Mouse (Mus musculus): ENCODE data around the gene Notch1.

Notch1 gene

DNA sequence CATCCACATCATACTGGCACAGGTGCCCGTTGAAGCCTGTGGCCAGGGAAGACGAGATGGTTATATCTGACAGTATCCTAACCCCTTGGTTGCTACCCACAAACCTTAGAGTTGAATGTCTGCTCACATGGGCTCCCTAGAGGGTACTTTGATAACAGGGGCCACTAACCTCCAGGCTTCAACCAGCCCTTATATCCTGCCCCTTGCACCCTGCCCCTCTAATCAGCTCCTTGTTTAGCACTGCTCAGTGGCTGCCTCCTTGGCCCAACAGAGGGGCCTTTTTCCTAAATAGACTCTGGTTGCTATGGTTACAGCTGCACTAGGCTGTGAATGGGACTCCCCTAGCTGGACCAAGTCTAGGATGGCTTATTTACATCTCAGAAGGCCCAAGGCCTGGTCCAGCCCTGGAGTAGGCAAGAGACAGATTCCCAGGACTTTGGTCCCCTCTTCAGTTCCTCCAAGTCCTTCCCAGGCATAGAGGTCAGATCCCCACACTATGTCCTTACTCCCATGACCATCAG, 37.7 kb downstream of the Notch1 start:
- no peak for DNase-seq (ENCODE audit: low spot score)

DNA sequence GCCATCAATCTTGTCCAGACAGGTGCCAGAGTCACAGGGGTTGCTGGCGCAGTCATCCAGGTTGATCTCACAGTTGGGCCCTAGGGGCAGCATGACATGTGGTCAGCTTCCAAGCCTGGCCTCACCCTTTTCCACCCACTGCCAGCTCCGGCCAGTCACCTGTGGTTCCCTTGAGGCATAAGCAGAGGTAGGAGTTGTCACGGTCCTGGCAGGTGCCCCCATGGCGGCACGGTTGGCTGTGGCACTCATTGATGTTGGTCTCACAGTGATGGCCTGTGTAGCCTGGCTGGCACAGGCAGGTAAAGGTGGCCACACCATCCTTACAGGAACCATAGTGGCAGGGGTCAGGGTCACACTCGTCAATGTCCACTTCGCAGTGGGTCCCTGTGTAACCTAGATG, 38.6 kb downstream of the Notch1 start:
- no peak for DNase-seq (ENCODE audit: low spot score)

- DNase-seq (ENCODE audit: low spot score) = no peak
Measured at GRCm38 (mm10) chr2:26475505-26476430, 40.7 kb downstream of the Notch1 start.

- DNase-seq (ENCODE audit: low spot score) = no peak
Measured at GRCm38 (mm10) chr2:26474789-26475504, 41.5 kb downstream of the Notch1 start.

DNA sequence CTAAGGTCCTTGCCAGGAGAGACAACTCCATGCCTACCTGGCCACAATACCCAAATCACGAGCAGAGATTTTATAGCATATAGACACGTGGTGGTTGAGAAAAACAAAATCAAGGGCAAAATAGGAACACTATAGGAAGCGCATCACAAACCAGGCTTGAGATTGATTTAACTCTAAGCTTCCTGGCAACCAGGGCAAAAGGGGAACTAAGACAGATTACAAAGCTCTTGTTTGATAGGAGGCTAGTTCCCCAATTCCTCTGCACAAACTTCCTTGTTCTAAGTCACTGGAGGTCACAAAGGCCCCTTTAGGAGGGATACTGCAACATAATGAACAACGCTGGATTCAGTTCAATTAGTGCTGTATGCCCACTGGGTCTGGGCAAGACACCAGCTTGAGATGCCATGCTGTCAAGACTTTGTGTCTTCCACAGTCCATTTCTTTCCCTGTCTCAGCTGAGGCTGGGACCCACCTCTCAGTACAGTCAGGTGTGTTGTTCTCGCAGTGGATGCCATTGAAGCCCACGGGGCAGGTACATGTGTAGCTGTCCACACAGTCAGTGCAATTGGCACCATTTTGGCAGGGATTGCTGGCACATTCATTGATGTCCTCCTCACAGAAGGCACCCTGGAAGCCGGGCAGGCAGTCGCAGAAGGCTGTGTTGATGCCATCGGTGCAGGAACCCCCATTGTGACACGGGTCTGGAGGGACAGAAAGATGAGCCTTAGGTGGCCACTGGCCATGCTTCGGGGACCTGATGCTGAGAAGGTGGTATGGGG, 44.0 kb downstream of the Notch1 start:
- no peak for DNase-seq (ENCODE audit: low spot score)

- no peak for DNase-seq (ENCODE audit: low spot score)
Measured at GRCm38 (mm10) chr2:26471652-26472285, 44.7 kb downstream of the Notch1 start.

GRCm38 (mm10) chr2:26470967-26471366, 45.5 kb downstream of the Notch1 start:
- DNase-seq (ENCODE audit: low spot score) = no peak

GRCm38 (mm10) chr2:26468376-26468775, 48.1 kb downstream of the Notch1 start:
- DNase-seq (ENCODE audit: low spot score) = no peak

DNA sequence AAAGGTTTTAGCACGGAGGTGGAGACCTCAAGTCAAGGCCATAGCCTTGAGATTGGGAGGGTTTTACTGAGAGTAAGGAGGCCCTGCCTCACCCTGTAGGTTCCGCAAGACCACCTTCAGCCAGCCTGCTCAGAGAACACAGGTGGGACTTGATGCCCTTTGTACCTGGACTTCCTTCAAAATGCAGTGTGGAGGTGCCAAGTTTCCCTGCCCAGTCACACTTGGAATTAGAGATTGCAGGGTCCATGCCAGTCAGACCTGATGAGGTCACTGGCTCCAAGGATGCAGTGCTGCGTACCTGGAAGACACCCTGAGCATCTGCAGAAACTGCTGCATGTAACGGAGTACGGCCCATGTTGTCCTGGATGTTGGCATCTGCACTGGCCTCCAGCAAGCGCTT, 53.1 kb downstream of the Notch1 start:
- DNase-seq (ENCODE audit: low spot score) = no peak

DNA sequence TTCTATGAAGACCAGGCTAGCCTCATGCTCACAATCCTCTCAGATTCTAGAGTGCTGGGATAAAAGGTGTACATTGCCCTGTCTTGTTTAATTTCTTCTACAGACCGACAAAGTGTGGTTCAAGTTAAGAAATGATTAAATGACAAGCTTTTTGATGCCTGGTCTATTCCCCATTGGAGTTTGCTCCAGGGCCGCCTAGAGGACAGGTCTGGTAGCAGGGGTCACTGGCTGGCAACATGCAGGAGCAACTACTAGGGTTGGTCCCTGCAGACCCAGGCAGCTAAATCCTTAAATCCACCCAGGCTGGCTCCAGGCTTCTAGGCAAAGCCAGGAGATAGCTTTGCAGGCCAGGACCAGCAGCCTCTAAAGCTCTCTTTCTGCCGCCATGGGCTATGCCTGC, 53.5 kb downstream of the Notch1 start:
- DNase-seq (ENCODE audit: low spot score) = no peak

GRCm38 (mm10) chr2:26461667-26462066, 54.8 kb downstream of the Notch1 start:
- no peak for DNase-seq (ENCODE audit: low spot score)

- no peak for DNase-seq (ENCODE audit: low spot score)
Measured at GRCm38 (mm10) chr2:26460837-26461236, 55.6 kb downstream of the Notch1 start.

- no peak for DNase-seq (ENCODE audit: low spot score)
Measured at GRCm38 (mm10) chr2:26460097-26460646, 56.3 kb downstream of the Notch1 start.

DNA sequence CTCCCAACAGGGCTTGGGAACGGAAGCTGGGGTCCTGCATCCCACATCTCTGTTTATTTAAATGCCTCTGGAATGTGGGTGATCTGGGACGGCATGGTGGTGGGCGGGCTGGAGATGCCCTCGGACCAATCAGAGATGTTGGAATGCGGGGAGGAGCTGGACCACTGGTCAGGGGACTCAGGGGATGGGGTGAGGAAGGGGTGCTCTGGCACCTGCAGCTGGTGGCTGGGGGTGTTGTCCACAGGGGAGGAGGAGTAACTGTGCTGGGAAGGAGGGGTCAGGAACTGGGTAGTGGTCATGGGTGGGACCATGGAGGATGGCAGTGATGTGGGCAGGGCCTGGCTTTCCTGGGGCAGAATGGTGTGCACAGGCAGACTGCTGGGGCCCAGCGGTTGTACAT, 57.0 kb downstream of the Notch1 start:
- DNase-seq (ENCODE audit: low spot score) = no peak

GRCm38 (mm10) chr2:26458402-26459124, 57.9 kb downstream of the Notch1 start:
- no peak for DNase-seq (ENCODE audit: low spot score)

- DNase-seq (ENCODE audit: low spot score) = peak; percentile 70
Measured at GRCm38 (mm10) chr2:26449121-26450060, 67.1 kb downstream of the Notch1 start.

DNA sequence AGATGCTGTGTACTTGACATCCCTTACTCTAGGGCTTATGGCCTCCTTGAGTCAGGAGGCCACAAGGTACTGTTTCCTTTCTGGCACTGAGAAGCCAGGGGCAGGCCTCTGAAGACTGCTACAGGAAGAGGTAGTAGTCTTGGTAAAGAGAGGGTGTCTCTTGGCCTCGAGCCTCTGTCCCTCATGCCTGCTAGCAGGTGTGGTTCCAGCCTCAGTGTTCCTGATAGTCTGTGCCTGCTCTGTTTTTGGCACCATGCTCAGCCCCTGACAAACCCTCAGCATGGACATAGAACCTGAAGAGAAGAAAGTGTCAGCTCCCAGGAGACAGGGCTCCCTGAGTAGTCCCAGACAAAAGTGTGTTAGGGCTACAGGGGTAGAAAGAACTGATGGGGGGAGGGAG, 69.0 kb downstream of the Notch1 start:
- no peak for DNase-seq (ENCODE audit: low spot score)

DNA sequence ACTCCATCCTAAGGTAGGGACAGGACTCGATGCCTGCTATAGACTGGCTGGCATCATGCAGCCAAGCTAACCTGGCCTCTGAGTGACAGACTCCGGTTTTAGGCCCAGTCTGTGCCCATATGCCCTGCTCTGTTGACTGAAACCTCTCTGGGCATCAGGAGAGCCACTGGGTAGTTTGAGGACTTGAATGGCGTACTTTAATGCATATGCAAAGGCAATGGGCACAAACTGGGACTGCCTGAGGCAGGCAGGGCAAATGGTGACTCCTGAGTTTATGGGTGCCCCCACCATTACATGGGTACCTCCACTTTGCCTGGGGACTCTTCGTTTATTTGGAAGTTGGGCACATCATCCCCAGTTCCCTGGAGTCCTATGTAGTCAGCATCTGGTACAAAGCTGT, 69.8 kb downstream of the Notch1 start:
- no peak for DNase-seq (ENCODE audit: low spot score)

DNA sequence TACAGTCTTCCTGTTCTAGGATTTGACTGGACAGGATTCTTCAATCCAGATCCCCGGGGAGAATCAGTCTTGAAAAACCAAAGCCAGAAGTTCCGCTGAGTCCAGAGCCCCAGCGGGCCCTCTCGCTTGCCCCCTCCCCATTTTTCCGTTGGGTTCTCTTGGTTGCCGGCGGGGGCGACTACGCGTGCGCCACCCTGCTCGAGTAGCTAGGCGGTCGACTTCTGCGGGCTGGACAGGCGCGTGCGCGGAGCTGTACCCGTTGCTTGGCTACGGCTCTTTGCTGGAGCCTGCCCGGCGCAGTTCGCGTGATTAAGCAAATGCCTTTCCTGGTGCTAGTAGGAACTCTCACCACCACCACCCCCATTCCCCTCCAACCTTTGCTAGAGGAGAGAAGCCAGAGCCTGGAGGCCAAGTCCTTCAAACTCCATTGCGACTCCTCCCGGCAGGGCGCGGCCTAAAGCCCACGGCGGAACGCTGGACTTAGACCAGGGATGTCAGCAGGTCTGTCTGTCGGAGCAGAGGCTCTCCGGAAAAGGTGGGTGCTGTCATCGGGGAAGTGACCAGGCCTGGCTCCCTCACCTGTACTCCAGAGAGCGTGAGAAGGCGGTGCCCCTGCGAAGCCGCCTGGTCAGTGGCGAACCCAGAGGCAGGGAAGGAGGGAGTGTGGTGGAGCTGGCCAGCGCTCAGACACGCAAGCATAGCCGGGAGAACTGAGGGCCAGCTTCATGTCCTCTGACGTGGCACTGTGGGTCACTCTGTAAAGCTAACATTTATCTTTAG, 70.6 kb downstream of the Notch1 start:
- DNase-seq (ENCODE audit: low spot score) = peak; percentile 94

Measured in T-cell, adult 2 months (primary cell).